Mouse (Mus musculus): ENCODE results near the gene Pkmyt1.
A peak's percentile ranks its signal among the peaks of the same experiment; 100 is the strongest.

Pkmyt1 gene

DNA sequence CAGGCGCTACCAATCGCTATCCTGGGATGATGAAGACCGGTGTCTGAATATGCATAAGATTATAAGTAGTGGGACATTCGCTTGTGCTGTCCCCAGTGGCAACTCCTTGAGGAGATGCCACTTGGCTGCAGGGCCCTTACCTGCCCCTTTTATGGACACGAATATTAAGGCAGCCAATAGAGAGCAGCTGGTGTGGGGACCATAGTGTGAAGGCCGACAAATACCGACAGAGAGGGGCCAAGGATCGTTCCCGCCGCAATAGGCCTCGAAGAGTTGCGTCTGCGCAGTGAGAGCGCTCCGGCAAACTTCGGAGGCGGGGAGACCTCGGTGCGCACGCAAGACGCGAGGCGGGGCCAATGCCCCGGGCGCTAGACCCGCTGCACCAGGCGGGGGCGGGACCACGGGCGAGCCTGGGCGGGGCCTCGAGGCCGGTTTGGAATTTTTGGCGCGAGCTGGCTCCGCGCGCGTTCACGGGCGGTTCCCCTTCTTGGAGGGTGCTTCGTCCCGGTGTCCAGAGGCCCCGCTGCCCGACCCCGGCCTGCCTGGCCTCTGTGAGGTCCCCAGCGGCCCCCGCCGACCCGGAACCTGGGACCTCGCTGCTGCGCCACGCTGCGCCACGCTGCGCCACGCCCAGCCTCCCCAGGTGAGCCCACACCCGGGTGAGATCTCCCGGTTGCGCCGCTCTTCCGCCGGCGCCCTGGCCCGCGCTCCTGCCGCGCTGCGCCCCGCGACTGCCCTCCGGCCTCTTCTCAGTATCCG, at the start of gene Pkmyt1:
TSS of gene Pkmyt1 (plus strand) at position 338 of the 759 bp plus-strand sequence.
- peak; percentile 97 for DNase-seq (ENCODE audit: low spot score)

DNA sequence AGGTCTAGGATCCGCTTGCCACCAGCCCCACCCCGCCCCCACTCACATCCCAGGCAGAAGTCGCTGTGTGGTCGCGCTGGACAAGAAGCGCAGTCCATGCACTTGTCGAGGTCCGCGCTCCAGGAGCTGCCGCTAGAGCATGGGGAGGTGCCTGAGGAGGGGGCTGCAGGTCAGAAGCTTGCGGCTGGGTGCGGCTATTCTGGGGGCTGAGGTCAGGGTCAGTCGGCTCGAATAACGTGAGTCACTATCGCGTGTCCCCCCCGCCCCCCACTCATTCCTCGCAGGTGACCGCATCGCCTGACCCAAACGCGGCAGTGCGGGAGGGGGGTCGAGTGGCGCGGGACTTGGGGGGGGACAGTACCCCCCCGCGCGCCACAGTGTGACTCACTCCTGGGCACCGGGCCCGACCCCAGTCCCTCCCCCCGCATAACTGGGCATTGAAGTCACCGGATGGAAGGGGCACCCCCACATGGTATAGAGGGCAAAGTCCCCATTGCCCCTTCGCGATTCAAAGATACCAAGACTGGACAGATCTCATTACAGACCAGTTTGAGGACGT, 49.6 kb upstream of the Pkmyt1 start:
- DNase-seq (ENCODE audit: low spot score), result peak; percentile 69

DNA sequence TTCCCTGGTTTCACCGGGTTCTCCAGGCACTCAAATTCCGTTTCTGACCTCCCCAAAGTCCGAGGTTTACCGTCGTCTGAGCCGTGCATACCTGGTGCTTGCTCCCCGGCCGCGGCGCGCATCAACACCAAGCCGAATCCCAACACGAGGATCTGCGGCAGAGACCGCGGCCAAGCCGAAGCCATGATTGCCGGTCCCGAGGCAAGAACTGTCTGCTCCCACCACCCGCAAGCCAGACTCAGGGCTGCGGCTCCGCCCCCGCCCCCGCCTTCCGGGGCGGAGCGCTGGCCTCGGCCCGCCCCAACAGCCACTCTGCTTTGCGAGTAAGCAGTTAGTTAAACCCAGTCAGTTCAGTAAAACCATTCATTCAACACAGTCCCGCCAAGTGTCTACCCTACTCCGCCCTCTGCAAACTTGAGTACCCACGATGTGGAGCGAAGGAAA, 48.9 kb upstream of the Pkmyt1 start, which contains the start of gene Tnfrsf12a:
TSS of gene Tnfrsf12a (minus strand) at position 233 of the 444 bp plus-strand sequence.
- DNase-seq (ENCODE audit: low spot score), result peak; percentile 90

DNA sequence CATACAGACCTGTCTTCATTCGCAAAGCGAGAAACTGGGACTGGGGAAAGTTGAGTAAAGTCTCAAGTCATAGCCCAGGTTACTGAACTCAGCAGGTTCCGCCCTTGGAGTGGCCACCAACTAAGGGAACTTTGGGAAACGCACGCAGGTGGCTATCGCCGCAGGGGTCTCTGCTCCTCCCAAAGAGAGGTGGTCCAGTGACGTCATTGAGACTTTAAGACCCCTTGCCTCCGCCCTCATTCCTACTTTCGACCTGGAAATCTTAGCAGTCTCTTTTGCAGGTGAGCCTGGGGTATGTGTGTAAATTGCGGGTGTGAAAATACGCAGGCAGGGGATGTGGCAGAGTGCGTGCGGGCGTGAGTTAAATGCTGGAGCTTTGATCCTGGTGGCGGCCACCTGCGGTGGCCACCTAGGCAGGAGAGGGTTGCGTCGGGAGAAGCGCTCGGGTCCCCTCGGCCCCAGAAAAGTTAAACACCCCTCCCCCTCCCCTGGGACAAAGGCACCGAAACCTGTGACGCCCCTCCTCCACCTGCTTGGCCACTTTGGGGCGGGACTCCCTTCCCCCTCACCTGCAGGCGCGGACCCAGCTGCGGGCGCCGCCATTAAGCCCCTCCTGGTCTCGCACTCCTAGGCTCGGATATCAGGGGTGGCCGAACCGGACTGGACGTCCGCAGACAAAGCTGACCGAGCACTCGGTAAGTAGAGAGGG, 46.9 kb upstream of the Pkmyt1 start, which contains the start of gene Cldn6:
TSS of gene Cldn6 (plus strand) at position 123 of the 709 bp plus-strand sequence.
- no peak for DNase-seq (ENCODE audit: low spot score)

DNA sequence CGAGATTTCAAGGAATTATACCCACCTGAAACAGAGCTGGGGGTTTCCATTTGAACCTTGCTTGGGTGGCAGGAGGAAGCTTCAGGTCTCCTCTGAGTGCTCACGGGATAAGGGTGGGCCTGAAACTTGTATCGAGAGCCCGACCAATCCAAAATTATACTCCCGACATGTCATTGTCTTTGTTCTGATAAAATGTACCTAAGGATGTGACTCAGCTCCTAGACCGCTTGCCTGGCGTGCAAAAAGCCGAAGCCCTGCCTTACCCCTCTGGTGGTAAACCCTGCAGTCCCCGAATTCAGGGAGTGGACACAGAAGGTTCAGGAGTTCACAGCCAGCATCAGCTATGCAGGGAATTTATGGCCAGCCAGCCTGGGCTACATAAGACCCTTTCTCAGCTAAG, 45.8 kb upstream of the Pkmyt1 start:
- DNase-seq (ENCODE audit: low spot score), result no peak

DNA sequence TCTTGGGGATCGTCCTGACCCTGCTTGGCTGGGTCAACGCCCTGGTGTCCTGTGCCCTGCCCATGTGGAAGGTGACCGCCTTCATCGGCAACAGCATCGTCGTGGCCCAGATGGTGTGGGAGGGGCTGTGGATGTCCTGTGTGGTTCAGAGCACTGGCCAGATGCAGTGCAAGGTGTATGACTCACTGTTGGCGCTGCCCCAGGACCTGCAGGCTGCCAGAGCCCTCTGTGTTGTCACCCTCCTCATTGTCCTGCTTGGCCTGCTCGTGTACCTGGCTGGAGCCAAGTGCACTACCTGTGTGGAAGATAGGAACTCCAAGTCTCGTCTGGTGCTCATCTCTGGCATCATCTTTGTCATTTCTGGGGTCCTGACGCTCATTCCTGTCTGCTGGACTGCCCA, 45.0 kb upstream of the Pkmyt1 start:
- DNase-seq (ENCODE audit: low spot score), result peak; percentile 88

DNA sequence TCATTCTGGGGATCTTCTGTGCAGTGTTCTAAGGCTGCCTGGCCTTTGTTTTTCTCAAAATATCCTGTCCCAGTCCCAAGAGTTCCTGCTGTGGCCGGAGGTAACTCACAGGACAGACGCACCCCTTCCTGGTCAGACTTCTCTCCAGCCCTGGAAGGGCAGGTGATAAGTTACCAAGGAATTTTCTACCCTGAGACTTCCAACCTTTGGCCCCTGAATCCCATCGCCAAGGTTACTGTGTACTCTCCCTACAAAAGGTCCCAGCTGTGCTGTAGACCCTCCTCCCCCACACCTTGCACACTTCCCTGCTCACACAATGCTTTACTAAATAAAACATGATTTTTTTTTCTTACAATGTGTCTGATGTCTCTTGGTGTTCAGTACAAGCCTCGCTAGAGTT, 44.0 kb upstream of the Pkmyt1 start:
- DNase-seq (ENCODE audit: low spot score), result no peak

DNA sequence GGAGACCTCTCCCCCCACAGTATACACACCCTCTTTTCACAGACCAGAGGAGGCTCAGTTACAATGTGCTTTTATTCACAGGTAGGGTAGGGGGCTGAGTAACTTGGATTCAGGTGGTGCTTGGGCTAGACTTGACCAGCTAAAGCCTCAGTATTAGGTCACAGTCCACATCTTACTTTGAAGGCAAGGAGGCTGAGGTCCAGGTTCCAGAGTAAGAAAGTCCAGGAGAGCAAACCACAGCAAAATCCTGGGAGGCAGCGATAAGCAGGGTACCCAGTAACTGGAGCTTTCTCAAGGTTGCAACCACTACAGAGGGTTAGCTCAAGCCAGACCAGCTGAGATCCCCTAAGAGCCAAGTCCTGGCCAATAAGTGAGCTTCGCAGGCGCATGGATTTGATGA, 43.6 kb upstream of the Pkmyt1 start:
- DNase-seq (ENCODE audit: low spot score), result no peak

DNA sequence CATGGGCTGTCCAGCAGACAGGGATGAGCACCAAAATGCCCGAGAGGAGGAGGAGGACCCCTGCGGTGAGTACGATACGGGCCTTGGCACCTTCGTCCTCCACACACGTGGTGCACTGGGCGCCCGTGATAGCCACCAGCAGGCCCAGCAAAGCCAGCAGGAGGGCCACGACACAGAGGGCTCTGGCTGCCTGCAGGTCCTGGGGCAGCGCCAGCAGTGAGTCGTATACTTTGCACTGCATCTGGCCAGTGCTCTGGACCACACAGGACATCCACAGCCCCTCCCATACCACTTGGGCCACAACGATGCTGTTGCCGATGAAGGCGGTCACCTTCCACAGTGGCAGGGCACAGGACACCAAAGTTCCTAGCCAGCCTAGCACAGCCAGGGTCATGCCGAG, 42.9 kb upstream of the Pkmyt1 start:
- DNase-seq (ENCODE audit: low spot score), result peak; percentile 51

DNA sequence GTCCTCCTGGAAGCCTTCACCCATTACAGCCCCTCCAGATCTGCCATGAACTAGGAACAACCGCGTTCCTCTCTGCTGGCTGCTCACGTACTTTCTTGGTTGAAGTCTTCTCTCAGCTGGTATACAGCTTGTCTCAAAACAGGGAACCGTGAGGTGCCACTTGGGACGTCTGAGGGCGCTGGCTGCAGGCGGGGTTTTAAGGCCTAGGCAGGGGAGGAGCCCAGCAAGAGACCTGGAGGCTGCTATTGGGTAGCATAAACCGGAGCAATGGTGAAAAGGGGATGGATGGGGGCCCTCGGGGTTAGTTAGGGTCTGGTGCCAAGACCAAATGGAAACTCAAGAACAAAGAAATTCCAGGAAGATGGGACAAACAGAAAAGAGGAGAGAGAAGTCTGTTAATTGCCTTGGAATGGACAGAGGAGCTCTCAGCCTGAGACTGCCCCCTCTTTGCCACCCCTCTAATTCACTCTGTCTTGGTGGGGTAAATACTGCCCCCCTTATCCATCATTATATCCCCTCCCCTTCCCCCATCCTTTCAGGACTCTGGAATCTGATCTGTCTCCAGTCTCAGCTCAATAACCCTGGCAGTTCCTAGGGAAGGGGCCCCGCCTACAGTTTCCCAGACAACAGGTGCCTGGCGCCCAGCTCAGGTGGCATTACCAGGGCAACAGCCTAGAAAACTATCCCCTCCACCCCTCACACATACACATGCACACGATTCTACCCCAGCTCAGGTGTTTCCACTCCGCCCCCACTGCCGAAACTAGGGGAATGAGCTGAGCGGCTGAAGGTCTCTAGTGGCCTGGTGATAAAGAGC, 42.1 kb upstream of the Pkmyt1 start, which contains the start of gene Cldn9:
TSS of gene Cldn9 (minus strand) at position 171 of the 817 bp plus-strand sequence.
- no peak for DNase-seq (ENCODE audit: low spot score)

DNA sequence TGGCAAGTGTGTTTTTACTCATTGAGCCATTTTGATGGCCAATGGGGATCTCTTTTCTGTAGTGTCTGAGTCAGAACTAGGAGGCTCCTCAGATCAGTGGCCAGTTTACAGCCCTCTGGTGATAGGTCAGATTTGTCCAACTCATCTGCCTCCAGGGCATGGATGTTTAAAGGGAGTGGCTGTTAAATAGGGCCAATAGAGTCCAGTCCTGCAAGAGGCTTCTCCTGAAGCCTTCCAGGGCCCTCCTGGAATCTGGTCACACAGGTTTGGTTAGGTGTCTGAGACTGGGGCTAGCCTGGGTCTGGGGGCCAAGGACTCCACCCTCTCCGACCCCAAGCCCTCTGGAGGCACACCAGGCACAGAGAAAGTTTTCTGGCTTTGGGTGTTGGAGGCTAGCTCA, 31.6 kb upstream of the Pkmyt1 start:
- no peak for DNase-seq (ENCODE audit: low spot score)

DNA sequence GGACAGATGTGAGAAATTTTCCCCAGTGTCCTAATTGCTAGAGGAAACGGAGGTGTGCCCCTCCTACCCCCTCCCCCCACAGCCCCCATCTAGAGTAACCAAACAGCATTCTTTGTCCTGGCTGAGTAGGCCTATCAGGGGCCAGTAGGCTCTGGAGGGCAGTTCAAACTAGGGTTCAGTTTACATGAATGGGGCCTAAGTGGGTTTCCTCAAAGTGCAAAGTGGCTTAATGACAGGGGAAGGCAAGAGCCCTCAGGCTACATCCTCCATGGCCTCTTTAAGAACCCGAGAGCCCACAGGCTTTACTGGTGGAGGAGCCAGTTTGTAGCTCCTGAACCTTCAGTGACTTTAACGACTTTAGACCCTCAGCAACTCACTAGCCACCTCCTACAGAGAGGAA, 30.3 kb upstream of the Pkmyt1 start:
- DNase-seq (ENCODE audit: low spot score), result no peak

DNA sequence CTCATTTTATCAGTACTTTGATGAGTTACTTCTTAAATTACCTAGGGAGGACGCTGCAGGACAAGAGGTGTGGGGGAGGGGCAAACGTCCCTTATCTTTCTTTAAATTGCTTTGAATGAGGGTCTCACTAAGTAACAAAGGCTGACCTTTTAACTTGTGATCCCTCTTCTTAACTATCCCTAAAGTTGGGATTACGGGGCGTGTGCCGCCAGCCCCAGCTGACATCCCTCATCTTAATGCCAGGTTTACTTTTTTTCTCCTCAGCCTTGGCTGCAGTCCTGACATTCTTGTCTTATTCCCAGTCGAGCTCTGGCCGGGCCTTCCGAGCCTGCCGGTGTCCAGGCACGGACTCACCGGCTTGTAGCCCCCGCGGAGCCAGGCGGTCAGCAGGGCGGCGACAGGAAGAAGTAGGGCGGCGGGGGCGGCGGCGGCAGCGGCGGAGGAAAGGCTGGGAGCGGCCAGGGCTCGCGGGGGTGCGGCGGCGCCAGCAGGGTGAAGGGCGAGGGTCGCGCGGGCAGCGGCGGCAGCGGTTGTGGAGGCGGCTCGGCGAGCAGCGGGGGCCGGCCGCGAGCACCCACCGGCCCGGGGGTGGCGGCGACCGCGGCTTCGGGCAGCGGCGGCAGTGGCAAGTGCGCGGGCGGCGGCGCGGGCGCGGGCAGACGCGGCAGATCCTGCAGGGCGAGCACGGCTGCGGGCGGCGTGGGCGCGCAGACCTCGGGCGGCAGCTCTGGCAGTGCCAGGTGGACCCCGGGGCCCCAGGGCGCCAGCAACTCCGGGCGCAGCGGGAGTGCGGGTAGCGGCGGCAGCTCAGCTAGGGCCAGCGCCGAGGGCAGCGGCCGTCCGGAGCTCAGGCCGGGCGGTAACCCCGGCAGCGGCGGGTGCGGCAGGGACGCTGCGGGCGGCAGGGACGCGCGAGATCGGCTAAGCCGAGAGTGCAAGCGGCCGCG, 26.7 kb upstream of the Pkmyt1 start:
- peak; percentile 61 for DNase-seq (ENCODE audit: low spot score)

DNA sequence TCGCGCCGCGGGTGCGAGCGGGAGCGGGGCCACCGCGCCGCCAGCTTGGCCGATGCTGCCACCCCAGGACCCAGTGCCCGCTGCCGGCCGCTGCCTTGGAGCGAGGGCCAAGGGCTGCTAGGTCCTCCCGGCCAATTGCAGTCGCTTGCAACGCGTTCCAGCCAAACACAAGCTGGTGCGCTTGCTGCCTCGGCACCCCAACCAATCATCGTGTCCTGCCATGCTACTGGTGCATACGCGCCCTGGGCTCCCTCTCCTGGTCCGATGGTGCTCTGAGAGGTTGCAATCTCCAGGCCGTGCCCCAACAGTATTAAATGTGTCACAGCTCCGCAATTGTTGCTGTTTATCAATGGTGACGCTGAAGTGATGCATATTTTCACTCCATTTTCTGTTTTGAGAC, 26.1 kb upstream of the Pkmyt1 start:
- peak; percentile 97 for DNase-seq (ENCODE audit: low spot score)

DNA sequence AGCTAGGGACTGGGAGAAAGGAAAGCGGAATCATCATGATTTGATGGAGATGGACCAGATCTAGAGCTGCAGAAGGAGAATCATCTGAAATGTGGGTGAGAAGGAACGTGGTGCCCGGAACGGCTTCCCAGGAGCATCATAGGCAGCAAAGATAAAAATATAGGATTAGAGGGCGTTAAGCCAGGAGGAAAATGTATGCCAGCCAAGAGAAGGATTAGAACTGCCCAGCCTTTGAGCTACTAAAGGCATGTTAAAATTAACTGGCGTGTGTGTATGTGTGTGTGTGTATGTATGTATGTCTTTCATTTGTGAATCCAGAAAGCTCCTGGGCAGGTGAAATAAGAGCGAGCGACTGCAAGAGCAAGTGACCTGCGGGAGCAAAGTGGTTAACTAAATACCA, 22.8 kb upstream of the Pkmyt1 start:
- no peak for DNase-seq (ENCODE audit: low spot score)

DNA sequence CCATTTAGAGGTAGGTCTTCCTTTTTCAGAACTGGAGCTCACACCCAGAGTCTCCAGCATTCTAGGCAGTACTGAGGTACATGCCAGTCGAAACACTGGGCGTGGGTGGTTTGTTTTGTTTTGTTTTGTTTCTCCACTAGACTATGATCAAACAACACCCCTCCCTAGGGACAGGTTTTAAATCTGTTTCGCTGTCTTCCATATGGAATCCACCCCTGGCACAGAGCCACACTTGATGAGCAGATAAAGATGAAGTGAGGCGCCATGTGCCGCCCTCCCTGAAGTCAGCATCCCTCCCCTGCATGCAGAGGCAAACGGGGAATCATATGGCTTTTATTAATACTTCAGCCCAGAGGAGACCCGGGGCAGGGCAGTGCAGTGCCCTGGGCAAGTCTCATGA, 21.4 kb upstream of the Pkmyt1 start:
- DNase-seq (ENCODE audit: low spot score), result peak; percentile 86

DNA sequence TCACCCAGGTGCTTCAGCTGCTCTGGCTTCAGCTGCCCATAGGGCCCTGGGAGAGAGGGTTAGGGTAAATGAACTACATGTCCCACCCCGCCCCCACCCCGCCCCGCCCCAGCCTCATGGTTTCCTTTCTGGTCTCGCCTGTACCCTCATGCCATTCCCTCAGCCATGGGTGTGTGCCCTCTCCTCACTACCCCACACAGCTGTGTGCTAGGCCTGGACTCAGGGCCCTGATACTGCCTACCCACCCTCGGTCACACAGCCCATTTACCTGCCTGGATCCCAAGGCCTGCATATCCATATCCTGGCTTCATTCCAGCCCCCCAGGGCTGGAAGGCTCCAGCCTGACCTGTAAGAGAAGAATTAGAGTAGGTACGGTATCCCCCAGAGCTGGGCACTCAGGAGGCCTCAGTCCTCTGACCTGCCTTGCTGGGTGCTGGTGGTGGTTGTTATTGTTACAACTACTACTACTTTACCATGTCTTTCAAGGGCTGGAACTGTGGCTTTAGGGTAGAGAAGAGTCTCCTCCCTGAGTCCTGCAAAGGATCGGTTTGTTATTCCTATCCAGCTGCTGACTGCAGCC, 20.5 kb upstream of the Pkmyt1 start:
- DNase-seq (ENCODE audit: low spot score), result no peak

DNA sequence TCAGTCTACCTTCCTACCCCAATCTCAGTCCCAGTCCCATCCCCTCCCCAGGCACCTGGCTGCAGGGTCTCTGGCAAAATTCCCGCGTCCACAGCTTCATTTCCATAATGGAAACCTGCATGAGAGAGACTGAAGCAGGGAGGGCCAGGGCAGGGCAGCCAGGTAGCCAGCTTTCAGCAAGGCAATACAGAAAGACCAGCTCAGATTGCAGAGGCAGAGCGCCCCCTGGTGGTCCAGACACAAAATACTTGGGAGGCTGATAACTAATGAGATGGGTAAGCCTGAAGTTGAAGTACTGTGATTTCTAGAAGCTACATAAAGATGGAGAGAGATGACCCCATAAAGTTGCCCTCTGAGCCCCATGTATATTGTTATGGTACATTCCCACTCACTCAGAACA, 19.9 kb upstream of the Pkmyt1 start:
- DNase-seq (ENCODE audit: low spot score), result peak; percentile 86

DNA sequence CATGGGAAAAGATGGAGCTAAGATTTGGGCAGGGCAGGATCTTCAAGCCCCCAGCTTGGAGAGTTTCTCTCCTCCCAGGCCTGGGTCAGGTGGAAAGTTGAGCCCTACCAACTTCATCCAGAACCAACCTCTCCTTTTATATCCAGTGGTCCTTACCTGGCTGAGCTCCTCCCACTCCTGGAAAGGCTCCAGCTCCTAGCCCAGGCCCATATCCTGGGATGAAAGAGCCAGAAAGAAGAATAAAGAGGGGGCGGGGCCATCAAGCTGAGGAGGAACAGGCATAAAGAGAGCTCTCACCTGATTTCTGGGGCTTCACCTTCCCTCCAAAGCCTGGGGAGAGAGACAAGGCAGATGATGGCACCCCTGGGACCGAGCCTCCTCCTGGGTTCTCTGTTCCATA, 9.1 kb upstream of the Pkmyt1 start:
- DNase-seq (ENCODE audit: low spot score), result no peak

DNA sequence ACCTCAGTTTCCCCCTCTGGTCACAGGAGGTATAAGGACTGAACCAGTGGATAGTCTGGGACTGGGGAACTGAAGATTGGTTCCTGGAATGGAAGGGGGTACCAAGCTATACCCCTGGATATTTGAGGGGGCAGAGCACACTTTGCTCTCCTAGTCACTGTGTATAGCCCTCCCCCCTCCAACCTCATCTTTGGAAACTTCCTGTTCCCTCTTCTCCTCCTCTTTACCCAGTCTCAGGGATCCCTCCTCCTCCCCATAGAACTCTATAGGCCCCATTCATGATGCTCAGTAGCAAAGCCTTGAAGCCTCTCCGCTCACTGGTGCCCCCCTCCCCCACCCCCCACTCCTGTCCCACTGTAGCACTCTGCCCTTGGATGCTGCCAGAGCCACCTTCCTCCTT, 6.7 kb upstream of the Pkmyt1 start:
- no peak for DNase-seq (ENCODE audit: low spot score)

DNA sequence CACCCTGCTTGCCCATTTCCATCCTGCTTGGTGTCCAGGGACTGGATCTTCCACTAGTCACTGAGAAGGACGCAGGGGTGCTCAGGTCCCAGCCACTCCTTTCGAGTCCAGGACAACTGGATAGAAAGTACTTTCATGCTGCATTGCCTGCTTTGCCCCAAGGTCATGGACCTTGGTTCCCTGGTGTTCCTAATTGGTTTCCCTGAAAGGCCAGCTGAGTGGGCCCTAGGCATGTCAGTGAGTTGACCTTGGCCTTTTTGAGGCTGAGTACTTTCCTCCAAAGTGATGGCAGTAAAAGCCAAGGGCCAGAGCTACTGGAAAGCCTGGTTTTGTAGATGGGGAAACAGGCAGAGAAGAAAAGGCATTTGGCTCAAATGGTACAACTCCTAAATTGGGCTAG, 4.2 kb upstream of the Pkmyt1 start:
- DNase-seq (ENCODE audit: low spot score), result no peak

All from MN1 (cell line).